Mouse (Mus musculus) liver, embryonic 14.5 days (tissue): Measurements from ENCODE around the gene 1700016K19Rik. TPM values are rescaled to one million over a fixed set of nuclear protein-coding genes. Genes with fewer than 3 reads are reported as not detected.
"Not testable (repeated sequence)": the region's sequence is repeated elsewhere in the genome, so short reads cannot be mapped to it uniquely, and the experiment has no call there.

Experiments used
- ATAC-seq: fragments of 200-750 bp; cut with Nextera tagmentation; 2 replicates; pipeline ENCODE4 v1.8.0; 2017; ENCODE audit warnings: moderate number of reproducible peaks, mild to moderate bottlenecking, moderate library complexity; ENCODE audit not compliant: insufficient read depth
- DNase-seq, 3 experiments: peaks; one replicate each; pipeline ENCODE4 v3.0.0-alpha.2; 2012 to 2013; ENCODE audit warnings: low read depth in 3 of 3, low spot score in 3 of 3
- H3K27ac ChIP-seq: fragments of 300-500 bp; sonication (generic); 2 replicates; pipeline ENCODE4 v1.5.1; 2014; ENCODE audit warnings: moderate library complexity, mild to moderate bottlenecking, control low read depth, inconsistent platforms
- H3K27me3 ChIP-seq: fragments of 300-500 bp; sonication (generic); 2 replicates; pipeline ENCODE4 v1.6.1; 2014; ENCODE audit warnings: mild to moderate bottlenecking, low read length, moderate library complexity; ENCODE audit not compliant: control insufficient read depth, insufficient read depth
- H3K36me3 ChIP-seq: fragments of 300-500 bp; sonication (generic); replicated peaks from 2 replicates; pipeline ENCODE4 v1.6.1; 2014; ENCODE audit warnings: low read depth; ENCODE audit not compliant: control insufficient read depth, insufficient read depth
- H3K4me1 ChIP-seq, 2 experiments: fragments of 200-500 bp in 1 of 2; fragments of 300-500 bp in 1 of 2; sonication (generic) in 1 of 2; replicated peaks; 2 replicates each; pipeline ENCODE4 v1.6.1; 2012 to 2014; ENCODE audit warnings: antibody characterized with exemption in 1 of 2, inconsistent platforms in 1 of 2, low read length in 1 of 2; ENCODE audit not compliant: control insufficient read depth in 2 of 2, insufficient read depth in 2 of 2
- H3K4me2 ChIP-seq: fragments of 300-500 bp; sonication (generic); 2 replicates; pipeline ENCODE4 v1.6.1; 2014; ENCODE audit warnings: low read depth, mild to moderate bottlenecking, control low read depth, moderate library complexity
- H3K4me3 ChIP-seq, 2 experiments: fragments of 200-500 bp in 1 of 2; fragments of 300-500 bp in 1 of 2; sonication (generic) in 1 of 2; 2 replicates each; pipeline ENCODE4 v1.5.1; 2012 to 2014; ENCODE audit warnings: low read depth in 2 of 2, low read length in 2 of 2, mild to moderate bottlenecking in 2 of 2, control low read depth in 1 of 2, inconsistent platforms in 1 of 2, moderate library complexity in 1 of 2; ENCODE audit not compliant: insufficient read depth in 1 of 2
- H3K9ac ChIP-seq: fragments of 300-500 bp; sonication (generic); replicated peaks from 2 replicates; pipeline ENCODE4 v1.6.1; 2014; ENCODE audit warnings: mild to moderate bottlenecking, control low read depth, moderate library complexity
- H3K9me3 ChIP-seq: fragments of 300-500 bp; sonication (generic); 2 replicates; pipeline ENCODE4 v1.6.1; 2016; ENCODE audit warnings: low read length, mixed read lengths; ENCODE audit not compliant: control insufficient read depth
- CTCF ChIP-seq: IDR thresholded peaks from 2 replicates; pipeline ENCODE4 v1.5.1; 2016; ENCODE audit warnings: antibody characterized with exemption, low read depth, control low read depth
- EP300 ChIP-seq: IDR thresholded peaks from 2 replicates; pipeline ENCODE4 v1.6.1; 2016; ENCODE audit warnings: antibody characterized with exemption, low read depth
- WGBS: fragments of 180-500 bp; shearing (Covaris S2); extraction: QIAGEN DNeasy Blood & Tissue Kit; methylation state at CpG from one replicate; pipeline ENCODE4 v1.1.7; 2014; ENCODE audit not compliant: insufficient replicate concordance; 5-methylcytosine and 5-hydroxymethylcytosine counted together
- polyA plus RNA-seq, 2 experiments: library from polyadenylated mRNA; depleted of rRNA in 1 of 2; stranded (reverse) in 1 of 2; unstranded in 1 of 2; fragments of >200 nt; fragmentation: Nextera tagmentation in 1 of 2; extraction: Ambion mirVana in 1 of 2; gene quantifications; 2 replicates each; pipeline versions ENCODE4 v1.2.1 to v1.2.3; 2012 to 2014

1700016K19Rik gene
- polyA plus RNA-seq, 2 experiments, result not detected

GRCm38 (mm10) chr11:76000701-76001100 lies 989 bp downstream of the 1700016K19Rik start:
- DNase-seq (no peak), ATAC-seq (no peak)
- Histone ChIP-seq H3K27ac (no peak overlapping the region), H3K36me3 (no peaks in the 10 kb centered on the region), H3K9me3 (no peaks in the 10 kb centered on the region), H3K4me3 (no peak overlapping the region), H3K27me3 (peaks cover 6% of the 10 kb centered on the region), H3K9ac (no peak overlapping the region), H3K4me1 (no peaks in the 10 kb centered on the region), H3K4me2 (no peak overlapping the region)
- WGBS, result 64% methylated on average over 5 of the region's 5 CpGs
- TF ChIP-seq EP300 (no peak), CTCF (no peak)

- H3K9me3 ChIP-seq, result no peaks in the 10 kb centered on the region
- H3K4me2 ChIP-seq, result no peak overlapping the region
- 41% methylated on average over 3 of the region's 3 CpGs for WGBS
- no peak overlapping the region for H3K27ac ChIP-seq
- no peaks in the 10 kb centered on the region for H3K4me1 ChIP-seq
- no peaks in the 10 kb centered on the region for H3K36me3 ChIP-seq
- no peak overlapping the region for H3K9ac ChIP-seq
- DNase-seq (no peak), ATAC-seq (no peak)
- H3K27me3 ChIP-seq, result peaks cover 6% of the 10 kb centered on the region
- no peak overlapping the region for H3K4me3 ChIP-seq
- TF ChIP-seq EP300 (no peak), CTCF (no peak)
Observed at GRCm38 (mm10) chr11:76001237-76001878, 1.6 kb downstream of the 1700016K19Rik start.

- H3K4me2 ChIP-seq, ATAC-seq, H3K4me1 ChIP-seq, H3K9me3 ChIP-seq, H3K9ac ChIP-seq, H3K27me3 ChIP-seq, H3K27ac ChIP-seq, DNase-seq, H3K4me3 ChIP-seq, H3K36me3 ChIP-seq: not testable (repeated sequence)
- WGBS, result 71% methylated on average over 7 of the region's 7 CpGs
Observed at GRCm38 (mm10) chr11:76004276-76004675, 4.6 kb downstream of the 1700016K19Rik start.

GRCm38 (mm10) chr11:76008162-76008561 lies 8.4 kb downstream of the 1700016K19Rik start:
- no peak overlapping the region for H3K4me3 ChIP-seq
- H3K9ac ChIP-seq, result no peak overlapping the region
- H3K9me3 ChIP-seq, result no peaks in the 10 kb centered on the region
- H3K4me1 ChIP-seq, result no peaks in the 10 kb centered on the region
- DNase-seq (no peak), ATAC-seq (no peak)
- TF ChIP-seq EP300, result no peak
- TF ChIP-seq CTCF, result no peak
- no peaks in the 10 kb centered on the region for H3K36me3 ChIP-seq
- no peak overlapping the region for H3K27ac ChIP-seq
- WGBS, result 72% methylated on average over 2 of the region's 2 CpGs
- no peaks in the 10 kb centered on the region for H3K27me3 ChIP-seq
- no peak overlapping the region for H3K4me2 ChIP-seq

GRCm38 (mm10) chr11:76009101-76009500 lies 9.4 kb downstream of the 1700016K19Rik start:
- Histone ChIP-seq H3K4me1 (no peaks in the 10 kb centered on the region), H3K4me3 (no peak overlapping the region), H3K27me3 (no peaks in the 10 kb centered on the region), H3K4me2 (no peak overlapping the region), H3K27ac (no peak overlapping the region), H3K9ac (no peak overlapping the region), H3K9me3 (no peaks in the 10 kb centered on the region), H3K36me3 (no peaks in the 10 kb centered on the region)
- 57% methylated on average over 6 of the region's 6 CpGs for WGBS
- TF ChIP-seq CTCF, result no peak
- TF ChIP-seq EP300, result no peak
- no peak for ATAC-seq
- DNase-seq, result no peak
